Mouse (Mus musculus): ENCODE data around the gene Kdm5b.
"Not testable (repeated sequence)": the region's sequence is repeated elsewhere in the genome, so short reads cannot be mapped to it uniquely, and the experiment has no call there.

Kdm5b gene

DNA sequence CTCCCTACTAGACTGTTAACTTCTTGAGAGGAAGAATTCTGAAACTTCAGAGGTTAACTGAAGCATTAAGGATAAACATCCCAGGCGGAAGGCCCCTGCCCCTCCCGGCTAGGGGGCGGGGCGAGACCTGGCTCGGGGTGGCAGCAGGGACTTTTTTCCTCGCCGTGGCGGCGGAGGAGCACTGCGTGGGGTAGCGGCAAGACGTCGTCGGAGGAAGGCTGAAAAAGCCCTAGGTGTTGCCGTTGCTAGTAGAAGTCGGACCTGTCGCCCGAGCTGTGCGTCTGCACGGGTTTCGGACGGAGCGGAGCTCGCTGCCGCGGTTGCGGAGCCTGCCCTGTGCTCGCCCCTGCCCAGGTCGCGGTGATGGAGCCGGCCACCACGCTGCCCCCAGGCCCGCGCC is at the start of gene Kdm5b:
TSS of gene Kdm5b (plus strand) at position 196 of the 400 bp plus-strand sequence.
- peak; percentile 90 for DNase-seq (ENCODE audit: low spot score)

DNA sequence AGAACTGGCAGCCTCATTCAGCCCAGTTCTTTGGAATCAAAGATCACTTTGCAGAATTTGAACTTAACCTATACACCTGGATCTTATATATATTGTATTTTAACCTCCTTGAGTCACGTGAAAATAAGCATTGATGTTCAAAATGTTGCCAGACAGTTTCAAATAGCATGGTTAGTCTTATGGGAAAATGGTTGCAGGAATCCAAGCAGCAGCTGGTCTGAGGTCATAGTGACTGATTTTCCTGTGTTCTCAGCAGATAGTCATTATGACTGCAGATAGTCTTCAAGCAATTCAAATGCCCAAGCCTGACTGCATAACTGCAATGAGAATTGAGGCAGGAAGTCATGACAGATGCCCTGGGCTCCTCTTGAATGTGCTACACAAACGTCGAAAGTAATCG is 47.8 kb upstream of the Kdm5b start:
- no peak for DNase-seq (ENCODE audit: low spot score)

DNA sequence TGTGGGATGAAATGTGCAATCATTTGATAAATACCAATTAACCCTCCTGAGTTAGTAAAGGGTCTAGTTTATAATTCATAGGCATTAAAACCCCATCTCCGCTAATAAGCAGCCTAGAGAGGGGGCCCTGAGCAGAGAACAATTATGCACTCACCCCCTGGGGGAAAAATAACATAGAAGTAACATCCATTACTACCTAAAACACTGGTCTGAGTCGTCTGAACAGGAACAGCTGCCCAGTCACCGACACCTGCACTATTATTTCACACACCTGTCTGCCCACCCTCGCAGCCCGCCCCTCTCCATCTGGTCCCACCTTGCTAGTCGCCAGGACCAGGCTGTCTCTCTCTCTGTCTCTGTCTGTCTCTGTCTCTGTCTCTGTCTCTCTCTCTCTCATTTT is 47.4 kb upstream of the Kdm5b start:
- DNase-seq (ENCODE audit: low spot score), result no peak

DNA sequence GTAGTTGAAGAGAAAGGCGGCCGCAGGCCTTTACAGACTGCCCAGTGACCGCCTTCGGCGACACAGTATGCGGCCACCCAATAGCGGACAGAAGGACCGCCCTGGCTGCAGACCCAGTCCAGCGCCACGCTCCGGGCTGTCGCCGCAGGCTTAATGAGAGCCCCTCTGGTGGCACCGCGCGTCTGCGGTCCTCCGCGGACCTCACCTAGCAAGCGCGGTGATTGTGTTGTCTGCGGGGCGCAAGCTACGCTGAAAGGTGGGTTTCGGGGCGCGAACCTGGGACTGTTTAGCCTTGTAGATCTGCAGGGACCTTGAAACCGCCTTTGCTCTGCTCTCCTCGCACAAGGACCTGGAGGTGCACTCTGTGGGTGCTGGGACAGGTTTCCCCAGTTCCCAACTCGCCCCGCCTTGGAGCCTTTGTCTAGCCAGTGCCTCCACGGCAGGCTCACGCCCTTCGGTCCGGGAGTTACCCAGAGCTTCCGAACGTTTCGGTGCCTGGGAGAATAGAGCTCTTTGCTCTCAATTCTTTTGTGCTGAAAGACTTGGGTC is 46.6 kb upstream of the Kdm5b start:
- DNase-seq (ENCODE audit: low spot score), result no peak

DNA sequence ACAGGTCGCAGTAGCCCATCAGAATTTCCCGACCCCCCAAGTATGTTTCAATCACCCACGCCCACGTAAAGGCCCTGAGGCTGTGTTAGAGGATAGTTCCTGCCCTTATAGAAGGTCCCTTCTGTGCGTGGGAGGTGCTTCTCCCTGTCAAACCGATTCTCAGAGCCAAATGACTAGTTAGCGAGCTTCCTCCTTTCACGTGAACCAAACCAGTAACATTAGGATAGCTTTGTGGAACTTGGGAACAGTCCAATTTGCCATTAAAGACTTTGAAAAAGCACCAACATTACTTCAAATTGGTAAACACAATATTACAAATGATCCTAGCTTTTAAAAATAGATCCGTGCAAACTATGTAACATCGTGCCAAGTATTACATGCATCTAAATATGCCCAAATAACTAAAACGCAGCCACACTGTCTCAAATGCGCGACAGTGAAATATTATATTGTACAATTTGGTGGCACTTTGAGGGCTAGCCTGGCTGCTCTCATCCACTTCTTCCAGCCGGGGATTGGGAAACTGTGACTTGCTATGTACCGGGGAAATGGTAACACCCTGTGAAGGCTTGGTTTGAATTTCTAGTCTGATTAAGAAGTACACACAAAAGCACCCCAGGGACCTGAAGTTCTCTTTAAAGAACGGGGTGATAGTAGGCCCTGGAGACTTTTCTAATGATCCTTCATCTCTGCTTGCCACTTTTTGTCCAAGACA is 45.9 kb upstream of the Kdm5b start:
- DNase-seq (ENCODE audit: low spot score), result no peak

DNA sequence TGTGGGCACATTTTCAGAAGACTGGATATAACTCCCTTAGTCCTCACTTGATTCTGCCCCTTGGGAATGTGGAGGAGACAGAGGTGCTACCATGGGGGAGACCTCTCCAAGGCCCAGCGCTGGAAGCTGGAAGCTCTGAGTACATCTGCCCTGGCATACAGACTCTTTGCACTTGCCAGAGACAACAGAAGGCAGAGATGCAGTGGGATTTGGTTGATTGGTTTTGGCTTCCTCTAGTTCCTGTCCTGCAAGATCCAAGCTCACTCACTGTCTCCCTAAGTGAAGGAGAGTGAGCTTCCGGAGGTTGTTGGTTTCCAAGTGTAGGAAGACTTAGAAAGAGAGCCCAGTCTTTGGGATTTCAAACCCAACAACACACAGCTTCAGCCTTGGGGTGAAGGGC is 44.1 kb upstream of the Kdm5b start:
- DNase-seq (ENCODE audit: low spot score), result no peak

DNA sequence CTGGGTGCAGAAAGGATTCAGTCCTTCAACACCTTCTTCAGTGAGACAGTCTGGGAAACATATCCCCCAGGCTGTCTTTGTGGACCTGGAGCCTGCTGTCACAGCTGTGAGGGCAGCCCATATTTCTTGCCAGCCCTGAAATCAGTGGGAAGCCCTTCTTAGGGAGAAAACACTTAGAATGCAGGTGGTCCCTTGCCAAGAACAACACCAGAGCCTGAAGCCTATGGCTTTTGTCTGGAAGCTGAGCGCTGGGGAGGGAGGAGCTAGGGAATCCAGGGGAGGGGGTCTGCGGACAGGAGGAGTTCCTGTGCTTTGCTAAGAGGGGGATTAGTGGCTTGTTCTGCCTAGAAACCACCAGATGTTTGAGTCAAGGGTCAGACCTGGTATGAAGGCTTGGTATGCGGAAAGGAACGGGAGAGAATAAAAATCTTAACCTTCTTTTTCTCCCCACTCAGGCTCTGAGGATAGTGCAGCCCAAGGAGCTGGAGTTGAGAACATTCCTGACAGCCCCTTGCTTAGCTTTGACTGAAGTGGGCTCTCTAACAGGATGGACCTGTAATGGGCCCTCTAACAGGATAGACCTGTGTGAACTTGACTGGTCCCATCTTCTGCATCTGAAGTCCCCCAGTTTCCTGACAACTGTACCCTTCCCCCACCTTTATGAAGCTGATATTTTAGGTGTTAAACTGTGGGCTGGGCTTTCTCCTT is 43.3 kb upstream of the Kdm5b start:
- DNase-seq (ENCODE audit: low spot score), result peak; percentile 16

DNA sequence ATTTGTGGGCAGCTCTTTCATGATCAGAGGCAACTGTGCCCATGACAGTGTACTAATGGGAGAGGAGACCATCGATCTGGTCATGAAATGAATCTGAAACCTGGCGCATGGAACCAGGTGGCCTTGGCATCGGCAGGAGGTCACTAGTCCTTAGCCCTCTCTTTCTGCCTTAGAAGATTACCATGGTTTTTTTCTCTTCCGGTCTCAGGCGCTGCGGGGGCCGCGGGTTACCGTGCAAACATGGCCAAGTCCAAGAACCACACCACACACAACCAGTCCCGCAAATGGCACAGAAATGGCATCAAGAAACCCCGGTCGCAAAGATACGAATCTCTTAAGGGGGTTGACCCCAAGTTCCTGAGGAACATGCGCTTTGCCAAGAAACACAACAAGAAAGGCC is 42.1 kb upstream of the Kdm5b start:
- DNase-seq (ENCODE audit: low spot score), result not testable (repeated sequence)

DNA sequence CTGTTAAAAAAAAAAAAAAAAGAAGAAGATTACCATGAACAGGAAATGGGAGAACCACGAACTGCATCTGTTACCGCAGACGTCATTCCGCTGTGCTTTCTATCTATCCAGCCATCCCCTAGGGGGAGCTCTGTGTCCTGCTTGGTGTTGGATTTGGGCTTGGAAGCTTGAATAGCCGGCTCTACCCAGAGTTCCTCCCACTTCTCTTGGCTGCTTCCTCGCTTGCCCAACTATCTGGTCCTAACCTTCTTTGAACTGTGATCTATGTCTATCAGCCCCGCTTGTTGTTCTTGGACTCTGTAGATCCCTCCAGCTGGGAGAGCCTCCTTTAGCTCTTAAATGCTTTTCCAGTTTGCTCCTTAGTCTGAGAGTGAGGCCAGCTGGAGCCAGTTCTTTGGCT is 41.3 kb upstream of the Kdm5b start:
- DNase-seq (ENCODE audit: low spot score), result peak; percentile 91

DNA sequence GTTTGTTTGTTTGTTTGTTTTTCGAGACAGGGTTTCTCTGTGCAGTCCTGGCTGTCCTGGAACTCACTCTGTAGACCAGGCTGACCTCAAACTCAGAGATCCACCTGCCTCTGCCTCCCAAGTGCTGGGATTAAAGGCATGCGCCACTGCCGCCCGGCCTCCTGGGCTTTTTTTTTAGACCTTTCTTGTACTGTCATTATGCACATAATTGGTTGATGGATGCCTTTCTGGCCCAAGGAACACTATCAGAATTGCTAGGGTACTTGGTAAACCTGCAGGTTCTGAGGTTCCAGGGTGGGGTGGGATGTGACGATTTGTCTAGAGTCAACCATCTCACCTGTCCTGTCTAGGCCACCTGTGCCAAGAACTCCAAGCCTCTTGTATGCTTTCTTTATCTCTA is 40.8 kb upstream of the Kdm5b start:
- not testable (repeated sequence) for DNase-seq (ENCODE audit: low spot score)

DNA sequence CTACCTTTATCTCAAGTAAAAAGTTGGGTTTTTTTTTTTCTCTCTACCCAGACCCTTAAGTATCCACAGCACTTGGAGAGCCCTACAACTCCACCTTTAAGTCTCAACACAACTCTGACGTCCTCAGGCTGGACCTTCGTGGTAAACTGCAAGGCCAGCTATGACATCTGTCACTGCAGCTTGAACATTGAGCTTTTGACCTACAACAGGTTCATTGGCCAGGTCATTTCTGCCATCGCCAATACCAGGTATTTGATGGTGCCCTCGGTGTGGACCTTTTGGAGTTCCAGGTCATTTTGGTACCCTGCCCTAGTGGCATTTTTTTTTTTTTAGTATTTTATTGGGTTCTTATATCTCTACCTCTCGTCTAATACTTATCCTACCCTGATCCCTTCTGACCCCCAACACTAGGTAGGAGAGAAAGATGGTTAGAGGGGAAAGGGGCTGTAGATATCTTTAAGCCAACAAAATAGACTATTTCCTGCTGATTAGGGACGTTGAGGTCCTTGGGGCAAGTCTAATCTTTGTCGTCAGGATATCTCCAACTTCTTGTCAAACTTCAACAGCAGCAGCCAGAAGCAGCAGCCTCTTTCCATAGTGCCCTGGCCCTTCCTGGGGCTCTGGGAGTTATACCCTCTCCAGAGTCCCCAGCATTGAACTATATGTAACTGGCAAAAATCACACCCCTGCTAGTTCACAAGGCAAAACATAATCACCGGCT is 39.8 kb upstream of the Kdm5b start:
- no peak for DNase-seq (ENCODE audit: low spot score)

DNA sequence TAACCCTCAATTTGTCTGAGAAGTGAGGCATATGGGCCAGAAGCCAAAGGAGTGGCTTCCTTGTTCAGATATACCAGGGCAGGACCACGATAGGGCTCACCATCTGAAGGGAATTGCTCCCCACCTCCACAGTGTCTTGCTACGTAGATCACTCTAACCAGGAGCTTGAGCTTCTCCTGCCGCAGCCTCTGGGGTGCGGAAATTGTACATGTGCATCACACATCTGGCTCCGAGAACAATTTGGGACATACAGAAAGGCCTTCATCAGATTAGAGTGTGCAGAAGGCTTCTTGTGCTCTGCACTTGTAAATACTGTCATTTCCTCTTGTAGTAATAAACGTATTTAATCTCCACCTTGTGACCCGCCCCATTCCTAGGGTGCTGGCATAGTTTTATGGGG is 38.8 kb upstream of the Kdm5b start:
- no peak for DNase-seq (ENCODE audit: low spot score)

DNA sequence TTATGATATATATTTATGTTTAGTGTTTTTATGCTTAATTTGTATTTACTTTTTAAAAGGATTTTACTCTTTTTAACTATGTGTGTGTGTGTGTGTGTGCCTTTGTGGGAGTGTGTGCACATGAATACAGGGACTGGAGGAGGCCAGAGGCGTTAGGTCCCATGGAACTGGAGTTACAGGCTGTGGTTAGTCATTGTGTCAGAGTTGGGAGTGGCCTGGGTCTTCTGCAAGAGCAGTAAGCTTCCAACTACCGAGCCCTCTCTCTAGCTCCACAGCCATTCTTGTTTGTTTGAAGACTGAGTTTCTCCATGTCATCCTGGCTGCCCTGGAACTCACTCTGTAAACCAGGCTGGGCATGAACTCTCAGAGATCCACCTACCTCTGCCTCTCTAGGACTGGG is 37.6 kb upstream of the Kdm5b start:
- no peak for DNase-seq (ENCODE audit: low spot score)

DNA sequence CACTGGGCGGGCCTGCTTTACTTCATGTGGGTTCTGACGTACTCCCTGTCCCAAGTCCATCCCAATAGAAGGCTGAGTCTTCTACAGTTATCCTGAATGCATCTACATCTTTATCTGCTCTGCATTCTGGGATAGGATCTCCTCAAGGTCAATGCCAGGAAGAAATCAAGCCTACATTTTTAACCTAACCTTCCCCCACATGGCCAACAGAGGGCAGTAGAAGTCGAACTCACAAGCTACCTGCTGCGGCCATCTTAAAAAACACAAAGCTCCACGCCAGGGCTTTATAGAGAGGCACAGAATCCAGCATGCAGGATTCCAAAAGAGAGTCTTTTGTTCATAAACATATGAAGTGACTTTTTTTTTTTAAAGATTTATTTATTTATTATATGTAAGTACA is 35.5 kb upstream of the Kdm5b start:
- DNase-seq (ENCODE audit: low spot score), result peak; percentile 22

DNA sequence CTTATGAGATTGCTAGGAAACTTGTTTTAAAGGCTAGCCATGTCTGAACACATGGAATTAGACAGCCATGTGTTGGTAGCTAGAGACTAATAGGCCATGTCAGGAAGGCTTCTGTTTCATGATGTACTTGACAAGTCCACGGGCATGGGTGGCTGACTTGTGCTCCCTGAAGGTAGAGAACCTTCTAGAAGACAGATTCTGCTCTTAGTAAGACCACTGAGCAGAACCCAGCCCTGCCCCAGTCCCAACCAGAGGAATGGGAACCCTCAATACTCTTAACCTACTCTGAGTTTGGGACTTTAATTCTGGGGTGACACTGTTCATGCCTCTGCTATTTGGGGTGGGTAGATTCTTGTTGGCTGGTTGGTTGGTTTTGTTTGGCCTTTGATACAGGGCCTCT is 35.0 kb upstream of the Kdm5b start:
- no peak for DNase-seq (ENCODE audit: low spot score)

DNA sequence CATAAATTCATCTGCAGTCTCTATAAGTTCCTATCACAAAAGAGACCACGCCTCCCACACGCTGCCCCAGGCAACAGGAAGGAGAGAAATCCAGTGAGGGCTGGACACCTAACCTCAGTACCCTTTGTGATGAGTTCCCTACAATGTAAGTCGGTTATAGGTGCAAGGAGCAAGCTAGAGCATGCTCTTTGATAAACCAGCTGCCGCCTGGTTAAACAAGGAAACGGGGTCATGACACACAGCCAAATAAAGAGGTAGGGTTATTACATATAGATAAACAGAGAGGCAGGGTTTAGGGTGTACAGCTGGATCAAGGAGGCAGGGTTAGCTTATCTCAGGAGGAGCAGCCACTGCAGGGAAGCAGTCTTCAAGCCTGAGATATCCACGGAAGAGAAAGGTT is 33.2 kb upstream of the Kdm5b start:
- DNase-seq (ENCODE audit: low spot score), result no peak

DNA sequence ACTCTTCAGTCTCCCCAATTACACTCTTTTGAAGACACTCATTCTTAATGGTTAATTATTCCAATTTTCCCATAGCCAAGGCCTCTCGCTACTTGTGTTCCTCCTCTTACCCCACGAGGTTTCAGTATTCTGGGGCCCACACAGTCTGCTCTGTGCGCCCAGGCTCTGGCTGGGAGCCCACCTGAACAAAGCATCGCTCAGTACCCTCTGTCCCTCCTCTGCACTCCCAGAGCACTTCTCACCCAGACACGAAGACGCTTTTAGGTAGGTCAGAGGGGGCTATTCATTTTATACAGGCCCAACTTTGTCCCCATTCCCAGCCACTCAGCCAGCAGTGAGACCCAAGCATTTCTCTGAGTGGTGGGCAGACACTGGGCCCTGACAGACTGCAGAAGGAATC is 29.4 kb upstream of the Kdm5b start:
- no peak for DNase-seq (ENCODE audit: low spot score)

DNA sequence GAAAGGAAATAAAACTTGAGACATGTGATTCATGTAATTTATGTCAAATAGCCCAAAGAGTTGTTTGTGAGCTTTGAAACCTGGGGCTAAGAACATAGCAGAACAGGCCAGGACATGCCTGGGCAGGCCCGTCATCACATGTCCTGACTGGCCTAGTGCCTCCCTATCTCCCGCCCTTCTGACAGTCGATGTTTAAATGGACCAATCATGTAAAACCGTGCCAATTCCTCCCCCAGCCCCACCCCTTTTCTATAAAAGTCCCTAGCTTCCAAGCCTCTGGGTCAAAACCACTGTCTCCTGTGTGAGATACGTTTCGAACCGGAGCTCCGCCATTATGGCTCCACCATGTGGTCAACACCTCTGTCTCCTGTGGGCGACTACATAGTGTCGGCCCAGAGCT is 26.3 kb upstream of the Kdm5b start:
- not testable (repeated sequence) for DNase-seq (ENCODE audit: low spot score)

DNA sequence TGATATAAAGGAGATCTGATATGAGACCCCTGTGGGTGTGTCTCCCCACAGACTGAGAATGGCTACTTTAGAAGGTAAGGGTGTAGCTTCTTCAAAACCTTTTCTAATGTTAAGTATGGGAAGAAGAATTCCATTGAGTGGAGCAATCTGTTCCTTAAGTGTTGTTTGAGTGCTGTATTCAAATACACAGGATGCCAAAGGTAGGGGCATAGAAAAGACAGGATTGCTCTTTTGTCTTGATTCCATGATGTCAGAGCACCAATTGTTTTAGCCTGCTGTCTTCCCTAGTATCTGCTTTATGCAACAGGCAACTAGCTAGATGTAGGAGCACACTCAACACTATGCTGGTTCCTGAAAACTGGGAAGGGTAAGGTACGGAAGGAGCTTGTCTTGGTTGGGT is 24.9 kb upstream of the Kdm5b start:
- DNase-seq (ENCODE audit: low spot score), result no peak

DNA sequence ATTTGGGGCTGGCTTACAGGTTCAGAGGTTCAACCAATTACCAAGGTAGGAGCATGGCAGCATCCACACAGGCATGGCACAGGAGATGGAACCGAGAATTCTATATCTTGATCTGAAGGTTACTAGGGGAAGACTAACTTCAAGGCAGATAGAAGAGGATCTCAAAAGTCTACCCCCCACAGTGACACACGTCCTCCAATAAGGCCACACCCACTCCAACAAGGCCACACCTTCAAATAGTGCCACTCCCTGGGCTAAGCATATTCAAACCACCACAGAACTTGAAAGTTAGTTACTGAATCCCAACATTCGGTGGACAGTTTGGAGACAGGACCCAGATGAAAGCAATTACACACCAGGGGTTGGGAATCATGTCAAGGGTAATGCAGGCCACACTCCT is 24.5 kb upstream of the Kdm5b start:
- no peak for DNase-seq (ENCODE audit: low spot score)

DNA sequence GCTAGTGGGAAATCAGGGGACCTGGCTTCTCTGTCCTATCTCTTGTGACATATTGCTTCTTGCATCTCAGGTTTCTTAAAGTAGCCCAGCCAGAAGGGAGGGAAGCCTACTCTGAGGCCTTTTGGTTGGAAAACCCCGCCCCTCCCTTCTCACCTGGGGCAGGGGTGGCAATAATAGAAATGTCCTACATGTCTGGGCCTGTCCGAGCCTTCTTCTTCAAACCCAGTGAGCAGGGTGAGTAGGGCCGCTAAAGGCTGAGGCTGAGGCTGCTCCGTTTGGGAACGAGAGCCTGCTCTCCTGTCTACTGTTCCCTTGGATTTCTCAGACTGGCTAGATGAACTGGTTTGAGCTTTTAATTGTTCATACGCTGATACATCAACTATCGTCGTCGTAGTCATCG is 19.4 kb upstream of the Kdm5b start:
- no peak for DNase-seq (ENCODE audit: low spot score)

DNA sequence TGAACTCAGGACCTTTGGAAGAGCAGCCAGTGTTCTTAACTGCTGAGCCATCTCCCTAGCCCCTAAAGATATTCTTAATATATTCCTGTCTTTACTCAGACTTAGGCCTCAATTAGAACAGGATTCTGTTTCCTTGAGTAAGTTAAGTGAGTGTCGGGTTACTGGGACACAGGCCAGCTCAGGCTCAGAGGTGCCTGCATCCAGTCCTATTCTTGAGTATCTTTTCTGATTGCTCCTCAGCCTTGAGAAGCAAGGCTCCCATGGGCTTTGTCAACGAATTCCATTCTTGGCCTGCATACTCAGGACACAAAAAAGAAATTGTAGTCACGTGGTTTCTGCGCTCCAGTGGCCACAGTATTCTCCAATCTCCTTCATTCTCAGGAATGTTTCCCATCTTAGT is 11.7 kb upstream of the Kdm5b start:
- peak; percentile 52 for DNase-seq (ENCODE audit: low spot score)

DNA sequence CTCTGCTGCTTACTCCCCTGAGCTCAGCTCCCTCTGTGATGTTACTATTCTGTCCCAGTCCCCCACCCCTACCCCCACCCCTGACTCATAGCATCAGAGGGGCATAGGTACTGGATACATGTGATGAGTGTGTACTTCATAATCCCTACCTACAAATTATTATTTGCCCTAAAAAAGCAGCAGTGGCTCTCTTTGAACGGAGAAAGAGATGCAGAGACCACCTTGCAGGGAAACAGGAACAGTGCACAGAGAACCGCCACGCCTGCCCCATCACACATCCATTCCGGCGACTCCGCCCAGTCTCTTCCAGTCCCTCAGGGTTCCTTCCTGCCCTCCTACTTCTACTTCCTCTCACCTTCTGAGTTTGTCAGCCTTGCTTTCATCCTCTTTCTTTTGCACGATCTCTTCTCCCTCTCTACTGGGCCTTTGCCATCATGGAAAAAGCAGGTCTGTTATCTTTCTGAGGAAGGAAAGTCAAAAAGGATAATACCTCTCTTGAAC is 10.3 kb upstream of the Kdm5b start, which contains the start of gene Mgat4e:
TSS of gene Mgat4e (minus strand) at position 51 of the 501 bp plus-strand sequence.
- no peak for DNase-seq (ENCODE audit: low spot score)
